Mouse (Mus musculus): ENCODE measurements around the gene Gm17428. TPM values are rescaled to one million over a fixed set of nuclear protein-coding genes. Genes with fewer than 3 reads are reported as not detected.
"Not testable (repeated sequence)": the region's sequence is repeated elsewhere in the genome, so short reads cannot be mapped to it uniquely, and the experiment has no call there.

Gm17428 gene
- total RNA-seq, 2 experiments from 2014 or later: not detected

DNA sequence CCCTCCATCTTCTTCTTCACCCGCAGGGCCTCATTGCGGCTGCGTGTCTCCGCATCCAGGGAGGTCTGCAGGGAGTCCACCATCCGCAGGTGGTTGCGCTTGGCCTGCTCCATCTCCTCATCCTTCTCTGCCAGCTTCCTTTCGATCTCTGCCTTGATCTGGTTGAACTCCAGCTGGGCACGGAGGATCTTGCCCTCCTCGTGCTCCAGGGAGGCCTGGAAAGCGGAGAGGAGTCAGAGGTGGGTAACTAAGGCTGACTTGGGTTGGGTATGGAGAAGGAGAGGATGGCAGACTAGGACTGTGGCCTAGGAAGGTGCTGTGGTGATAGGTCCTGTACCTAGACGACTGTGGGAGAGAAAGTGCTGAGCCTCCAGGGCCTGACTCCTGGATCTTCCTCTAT lies 29.7 kb upstream of the Gm17428 start:
- not testable (repeated sequence) for DNase-seq
- intact Hi-C loops (cut with DNase I; ENCODE audit: low total_unique reads): loop anchor here (5.0 kb wide), 1 partner anchor 60 kb away; no protein-coding TSS in a partner anchor

DNA sequence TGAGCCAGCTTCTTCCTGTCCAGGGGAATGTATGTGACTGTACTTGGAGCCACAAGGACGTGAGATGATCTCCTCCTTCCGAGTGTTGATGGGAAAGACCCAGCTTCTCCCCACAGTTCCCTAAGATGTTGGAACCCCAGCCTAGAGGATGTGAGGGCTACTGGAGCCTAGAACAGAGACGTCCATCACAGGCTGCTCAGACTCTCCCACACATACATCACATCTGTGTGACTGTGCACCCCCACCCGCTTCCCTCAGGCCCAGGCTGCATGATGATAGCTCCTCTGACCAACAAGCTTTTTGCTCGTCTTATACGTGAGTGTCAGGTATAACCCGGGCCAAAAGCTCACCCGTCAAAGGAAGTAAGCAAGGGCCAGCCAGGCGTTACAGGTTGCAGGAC lies 28.0 kb upstream of the Gm17428 start:
- intact Hi-C loops (cut with DNase I; ENCODE audit: low total_unique reads): loop anchor here (5.0 kb wide), 1 partner anchor 59 kb away; no protein-coding TSS in a partner anchor
- no peak for DNase-seq

DNA sequence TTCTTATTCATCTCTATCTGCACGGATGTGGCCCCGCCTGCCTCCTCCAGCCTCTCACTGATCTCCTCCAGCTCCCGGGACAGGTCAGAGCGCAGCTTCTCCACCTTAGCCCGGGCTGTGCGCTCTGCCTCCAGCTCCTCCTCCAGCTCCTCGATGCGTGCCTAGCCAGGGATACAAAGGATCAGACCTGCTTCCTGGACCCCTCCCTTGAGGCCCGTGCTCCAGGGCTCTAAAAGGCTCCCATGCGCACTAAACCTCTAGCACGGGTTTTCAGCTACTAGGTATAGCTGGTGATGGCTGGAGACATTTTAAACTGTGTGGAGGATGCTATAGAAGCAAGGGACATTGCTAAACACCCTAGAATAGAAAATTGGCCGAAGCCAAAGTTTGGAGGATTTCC lies 26.2 kb upstream of the Gm17428 start:
- DNase-seq: no peak
- intact Hi-C loops (cut with DNase I; ENCODE audit: low total_unique reads): no loop called here

DNA sequence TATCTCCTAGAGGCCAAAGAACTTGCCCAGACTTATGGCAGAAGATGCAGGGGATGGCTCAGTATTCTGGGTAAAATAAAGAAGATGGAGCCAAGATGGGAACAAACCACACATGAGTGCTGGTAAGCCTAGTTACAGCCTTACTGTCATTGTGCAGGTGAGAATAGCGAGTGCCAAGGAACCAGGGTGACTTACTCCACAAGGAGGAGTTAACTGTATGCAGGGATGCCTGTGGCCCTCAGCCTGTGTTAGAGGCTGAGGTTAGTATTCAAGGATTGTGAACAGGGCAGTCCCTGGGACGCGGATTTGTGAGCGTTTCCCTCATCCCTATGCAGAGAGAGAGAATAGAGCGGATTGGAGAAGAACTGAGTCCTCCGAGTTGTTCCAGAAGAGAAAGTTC lies 25.1 kb upstream of the Gm17428 start:
- no peak for DNase-seq
- intact Hi-C loops (cut with DNase I; ENCODE audit: low total_unique reads): no loop called here

DNA sequence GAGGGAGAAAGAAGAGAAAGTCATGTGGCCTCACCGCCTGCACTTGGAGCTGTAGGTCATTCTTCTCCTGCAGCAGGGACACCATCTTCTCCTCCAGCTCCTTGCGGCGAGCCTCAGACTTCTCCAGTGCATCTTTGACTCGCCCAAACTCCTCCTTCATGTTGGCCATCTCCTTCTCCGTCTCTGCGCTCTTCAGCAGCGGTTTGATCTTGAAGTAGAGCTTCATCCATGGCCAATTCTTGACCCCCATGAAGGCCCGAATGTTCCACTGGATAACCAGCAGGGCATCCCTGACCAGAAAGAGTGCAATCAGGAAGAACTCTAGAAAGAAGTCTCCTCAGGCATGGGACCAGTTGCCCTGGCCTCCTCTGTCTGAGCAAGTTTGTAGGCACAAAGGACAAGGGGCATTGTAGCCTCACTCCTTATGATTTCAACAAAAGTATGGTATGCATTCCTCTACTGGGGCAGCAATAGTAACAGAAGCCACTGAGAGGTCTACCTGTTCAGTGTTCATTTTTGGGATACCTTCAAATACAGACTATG lies 23.0 kb upstream of the Gm17428 start:
- intact Hi-C loops (cut with DNase I; ENCODE audit: low total_unique reads): no loop called here
- DNase-seq: no peak

DNA sequence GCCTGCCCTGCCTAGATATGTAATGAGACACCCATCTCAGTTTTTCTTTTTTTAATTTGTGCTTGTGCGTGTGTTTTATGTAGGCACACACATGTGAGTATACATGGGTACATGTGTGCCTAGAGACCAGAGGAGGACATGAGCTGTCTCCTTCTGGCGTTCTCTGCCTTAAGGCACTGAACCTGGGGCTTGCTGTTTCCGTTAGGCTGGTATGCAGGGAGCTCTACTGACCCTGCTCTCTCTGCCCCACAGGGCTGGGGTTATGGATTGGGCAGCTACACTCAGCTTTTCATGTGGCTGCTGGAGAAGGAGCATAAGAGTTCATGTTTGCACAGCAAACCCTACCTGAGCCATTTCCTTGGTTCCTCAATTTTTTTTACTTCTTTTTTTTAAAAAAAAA lies 22.3 kb upstream of the Gm17428 start:
- intact Hi-C loops (cut with DNase I; ENCODE audit: low total_unique reads): no loop called here
- DNase-seq: no peak

DNA sequence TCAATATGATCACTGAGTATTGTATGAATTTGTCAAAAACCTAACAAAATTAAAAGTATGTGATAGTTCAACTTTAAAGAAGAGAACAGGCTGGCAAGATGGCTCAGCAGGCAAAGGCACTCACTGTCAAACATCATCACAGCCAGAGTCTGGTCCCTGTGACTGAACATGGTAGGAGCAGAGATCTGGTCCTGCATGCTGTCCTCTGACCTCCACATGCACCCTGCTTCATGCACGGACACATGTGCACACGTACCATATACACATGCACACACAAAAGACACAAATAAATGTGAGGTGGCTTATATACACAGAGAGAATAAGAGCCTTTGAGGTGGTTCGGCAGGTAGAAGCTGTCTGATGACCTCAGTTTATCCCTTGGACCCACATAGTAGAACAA lies 21.3 kb upstream of the Gm17428 start:
- DNase-seq: no peak
- intact Hi-C loops (cut with DNase I; ENCODE audit: low total_unique reads): no loop called here

DNA sequence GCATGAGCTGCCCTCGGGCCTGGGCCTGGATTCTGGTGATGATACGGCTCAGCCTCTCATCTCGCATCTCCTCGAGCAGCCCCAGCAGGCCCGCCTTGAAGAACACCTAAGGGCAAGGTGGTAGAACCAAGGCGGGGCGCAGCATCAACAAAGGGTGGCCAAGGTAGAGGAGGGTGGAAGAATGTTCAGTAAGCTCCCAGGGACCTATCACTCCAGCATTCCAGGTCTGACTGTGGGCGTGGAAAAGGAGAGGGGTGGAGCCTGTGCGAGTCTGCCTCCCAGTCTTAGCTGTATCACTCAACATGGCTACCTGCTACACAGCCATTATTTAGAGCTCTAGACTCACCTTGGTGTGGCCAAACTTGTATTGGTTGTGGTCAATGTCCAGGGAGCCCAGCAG lies 20.2 kb upstream of the Gm17428 start:
- intact Hi-C loops (cut with DNase I; ENCODE audit: low total_unique reads): no loop called here
- DNase-seq: no peak

DNA sequence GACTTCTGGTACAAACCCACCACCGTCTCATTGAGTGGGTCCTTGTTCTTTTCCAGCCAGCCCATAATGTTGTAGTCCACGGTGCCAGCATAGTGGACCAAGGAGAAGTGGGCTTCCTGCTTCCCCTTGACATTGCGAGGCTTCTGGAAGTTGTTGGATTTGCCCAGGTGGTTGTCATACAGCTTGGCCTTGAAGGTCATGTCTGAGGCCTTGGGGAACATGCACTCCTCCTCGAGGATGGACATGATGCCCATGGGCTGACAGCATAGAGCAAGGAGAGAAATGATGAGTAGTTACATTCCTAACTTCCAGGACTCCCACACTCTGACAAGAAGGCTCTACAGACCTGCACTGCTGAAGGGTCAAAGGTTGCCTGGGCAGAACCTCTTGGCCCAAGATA lies 18.2 kb upstream of the Gm17428 start:
- DNase-seq: no peak
- intact Hi-C loops (cut with DNase I; ENCODE audit: low total_unique reads): no loop called here

DNA sequence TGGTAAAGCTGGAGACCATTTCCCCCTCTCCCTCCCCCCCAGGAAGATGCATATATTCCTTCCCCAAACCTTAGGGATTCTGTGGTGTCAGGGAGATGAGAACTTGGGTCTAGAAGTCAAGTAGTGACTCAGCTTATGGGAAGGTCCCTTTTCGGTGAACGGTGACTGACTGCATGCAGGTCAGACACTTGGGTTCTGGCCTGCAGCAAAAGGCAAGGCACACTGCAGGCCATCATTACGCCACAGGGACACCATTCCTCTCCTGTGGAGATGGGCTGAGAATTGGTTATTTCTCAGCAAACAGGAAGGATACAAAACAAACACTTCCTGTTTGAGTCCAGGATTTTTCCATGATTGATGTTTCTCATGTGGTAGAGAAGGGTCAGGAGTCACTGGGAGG lies 17.5 kb upstream of the Gm17428 start:
- DNase-seq: no peak
- intact Hi-C loops (cut with DNase I; ENCODE audit: low total_unique reads): no loop called here

DNA sequence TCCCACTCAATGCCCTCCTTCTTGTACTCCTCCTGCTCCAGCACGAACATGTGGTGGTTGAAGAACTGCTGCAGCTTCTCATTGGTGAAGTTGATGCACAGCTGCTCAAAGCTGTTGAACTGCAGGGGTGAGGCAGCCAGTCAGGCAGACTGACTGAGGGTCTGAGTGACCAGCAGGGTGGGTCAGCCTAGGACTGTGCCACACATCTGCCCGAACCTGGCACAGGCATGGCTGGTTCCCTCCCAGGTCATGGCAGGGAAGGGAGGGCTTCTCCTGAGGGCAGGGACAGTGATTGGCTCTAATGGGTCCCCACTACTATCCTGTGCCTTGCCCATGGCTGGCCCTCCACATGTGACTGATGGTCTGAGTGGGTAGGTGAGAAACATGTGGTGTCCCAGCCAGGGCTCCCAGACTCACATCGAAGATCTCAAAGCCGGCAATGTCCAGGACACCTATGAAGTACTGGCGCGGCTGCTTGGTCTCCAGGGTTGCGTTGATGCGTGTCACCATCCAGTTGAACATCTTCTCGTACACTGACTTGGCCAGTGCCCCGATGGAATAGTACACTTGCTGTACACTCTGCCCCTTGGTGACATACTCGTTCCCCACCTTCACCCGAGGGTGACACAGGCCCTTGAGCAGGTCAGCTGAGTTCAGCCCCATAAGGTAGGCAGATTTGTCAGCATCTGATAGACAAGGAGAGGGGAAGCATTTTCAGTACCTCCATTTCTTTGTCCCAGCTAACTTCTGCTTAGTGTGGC lies 16.7 kb upstream of the Gm17428 start:
- DNase-seq; intact Hi-C loops (cut with DNase I; ENCODE audit: low total_unique reads): not testable (repeated sequence)

DNA sequence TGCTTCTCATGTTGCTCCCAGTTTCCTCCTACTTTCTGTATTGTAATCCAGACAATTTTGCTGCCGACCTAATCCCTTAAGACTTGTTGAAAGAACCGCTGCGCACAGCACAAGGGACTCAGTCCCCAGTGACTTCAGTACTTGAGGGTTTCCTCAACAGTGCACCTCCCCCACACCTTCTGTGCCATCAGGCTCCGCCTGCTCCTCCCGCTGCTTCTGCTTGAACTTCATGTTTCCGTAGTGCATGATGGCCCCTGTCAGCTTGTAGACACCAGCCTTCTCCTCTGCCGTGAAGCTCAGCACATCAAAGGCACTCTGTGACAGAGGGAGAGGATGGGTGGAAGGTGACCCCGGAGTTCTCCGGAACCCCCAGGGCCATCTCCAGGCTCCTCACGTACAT lies 16.0 kb upstream of the Gm17428 start:
- DNase-seq: no peak
- intact Hi-C loops (cut with DNase I; ENCODE audit: low total_unique reads): no loop called here

DNA sequence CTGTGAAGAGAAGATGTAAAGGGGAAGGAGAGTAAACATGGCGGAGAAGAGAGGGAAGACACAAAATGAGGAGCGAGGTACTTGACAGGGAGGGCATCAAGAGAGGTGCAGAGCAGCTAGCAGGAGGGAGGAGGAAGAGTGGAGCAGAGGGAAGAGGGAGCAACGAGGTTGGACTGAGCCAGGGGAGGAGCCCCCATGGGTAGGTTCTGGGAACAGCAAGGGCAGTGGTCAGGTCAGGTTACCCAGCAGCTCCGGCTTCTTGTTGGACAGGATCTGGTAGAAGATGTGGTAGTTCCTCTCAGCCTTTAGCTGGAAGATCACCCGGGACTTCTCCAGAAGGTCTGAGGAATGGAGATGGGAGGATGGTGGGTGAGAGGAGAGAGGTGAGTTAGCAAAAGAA lies 15.2 kb upstream of the Gm17428 start:
- DNase-seq: no peak
- intact Hi-C loops (cut with DNase I; ENCODE audit: low total_unique reads): no loop called here

DNA sequence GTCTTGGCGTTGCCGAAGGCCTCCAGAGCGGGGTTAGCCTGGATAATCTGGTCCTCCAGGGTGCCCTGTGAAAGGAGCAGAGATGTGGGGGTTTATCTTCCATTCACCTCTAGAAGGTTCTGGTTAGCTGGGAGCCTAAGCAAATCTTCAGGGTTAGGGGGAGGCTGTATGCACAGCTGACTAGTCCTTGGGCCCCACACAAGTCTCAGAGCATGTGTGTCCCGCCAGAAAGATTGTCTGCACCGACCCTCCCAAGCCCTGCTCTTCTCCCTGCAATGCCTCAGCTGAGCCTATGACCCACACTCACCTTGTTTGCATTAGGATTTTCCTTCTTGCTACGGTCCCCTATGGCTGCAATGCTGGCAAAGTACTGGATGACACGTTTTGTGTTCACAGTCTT lies 14.0 kb upstream of the Gm17428 start:
- intact Hi-C loops (cut with DNase I; ENCODE audit: low total_unique reads): no loop called here
- no peak for DNase-seq

DNA sequence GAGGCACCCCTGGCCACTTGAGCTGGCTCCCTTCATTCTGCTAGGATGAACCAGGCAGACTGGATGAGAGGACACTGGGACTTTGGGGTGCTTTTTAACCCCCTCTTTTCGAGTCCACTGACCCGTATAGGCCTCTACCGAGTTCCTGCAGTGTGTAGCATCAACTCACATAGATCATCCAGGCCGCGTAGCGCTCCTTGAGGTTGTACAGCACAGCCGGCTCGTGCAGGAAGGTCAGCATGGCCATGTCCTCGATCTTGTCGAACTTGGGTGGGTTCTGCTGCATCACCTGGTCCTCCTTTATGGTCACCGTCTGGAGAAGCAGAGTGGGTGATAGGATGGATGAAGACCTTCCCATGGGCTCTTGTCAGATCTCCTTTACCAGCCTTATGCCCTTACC lies 13.0 kb upstream of the Gm17428 start:
- no peak for DNase-seq
- intact Hi-C loops (cut with DNase I; ENCODE audit: low total_unique reads): no loop called here

DNA sequence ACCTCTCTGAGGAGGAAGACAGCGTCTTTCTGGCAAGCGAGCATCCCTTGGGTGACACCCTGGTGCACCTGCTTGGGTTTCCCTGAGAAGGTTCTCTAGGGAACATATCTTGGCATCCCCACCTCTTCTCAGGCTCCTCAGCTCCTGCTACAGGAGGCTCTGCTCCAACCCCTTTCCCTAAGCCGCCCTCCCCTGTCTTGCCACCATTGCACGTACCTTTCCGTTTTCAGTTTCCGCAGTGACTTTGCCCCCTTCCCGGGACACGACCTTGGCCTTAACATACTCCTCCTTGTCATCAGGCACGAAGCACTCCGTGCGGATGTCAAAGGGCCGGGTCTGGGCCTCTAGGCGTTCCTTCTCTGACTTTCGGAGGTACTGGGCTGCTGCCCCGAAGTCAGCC lies 11.7 kb upstream of the Gm17428 start:
- DNase-seq: no peak
- intact Hi-C loops (cut with DNase I; ENCODE audit: low total_unique reads): no loop called here

DNA sequence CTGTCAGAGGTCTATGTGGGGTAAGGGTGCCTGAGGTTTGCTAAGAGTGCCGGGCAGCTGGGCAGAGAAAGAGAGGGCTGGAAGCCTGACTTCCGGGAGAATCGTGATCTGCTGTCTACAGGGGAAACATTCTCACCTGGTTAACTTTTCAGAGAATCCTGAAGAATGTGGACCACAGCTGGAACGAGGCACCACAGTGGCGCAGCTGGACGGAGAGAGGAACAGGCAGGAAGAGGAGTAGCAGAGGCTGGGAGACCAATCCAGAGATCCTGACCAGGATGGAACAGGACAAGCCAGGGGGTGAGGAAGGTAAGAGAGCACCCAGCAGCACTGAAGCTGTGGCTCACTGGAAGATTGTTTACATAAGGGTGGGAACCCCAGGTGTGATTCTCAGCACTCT lies 11.1 kb upstream of the Gm17428 start:
- DNase-seq: no peak
- intact Hi-C loops (cut with DNase I; ENCODE audit: low total_unique reads): no loop called here

DNA sequence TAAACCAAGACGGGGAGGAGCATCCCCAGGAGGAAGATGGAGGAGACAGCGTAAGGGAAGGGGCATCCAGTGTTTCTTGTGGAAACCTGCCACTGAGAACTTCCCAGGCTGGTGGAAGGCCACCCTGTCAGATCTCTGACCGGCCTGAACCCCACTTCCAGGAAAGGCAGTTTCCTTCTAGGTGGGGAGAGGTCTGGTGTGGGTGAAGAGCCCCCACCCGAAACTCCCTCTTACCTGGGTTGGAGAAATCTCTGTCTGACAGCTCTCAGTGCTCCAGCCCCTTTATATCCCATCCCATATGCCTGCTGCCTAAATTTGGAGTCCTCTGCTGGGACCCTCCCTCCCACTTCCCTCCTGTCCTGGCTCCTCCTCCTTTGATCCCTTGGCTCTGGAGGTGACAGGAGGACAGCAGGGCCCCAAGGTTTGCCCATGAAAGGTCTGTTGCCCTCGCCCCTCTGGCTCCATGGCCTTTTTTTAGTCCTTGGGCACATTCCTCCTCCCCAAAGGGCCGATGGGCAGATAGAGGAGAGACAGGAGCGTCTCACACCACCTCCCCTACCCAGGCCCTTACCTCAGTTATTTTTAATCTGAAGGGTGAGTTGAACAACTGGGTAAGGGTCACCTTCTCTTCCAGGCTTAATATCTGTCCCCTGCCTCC lies 10.3 kb upstream of the Gm17428 start, which contains the start of gene Myh6:
Gene Myh6, minus strand, starts transcription at position 608 of the 658 bp plus-strand sequence.
- no peak for DNase-seq
- intact Hi-C loops (cut with DNase I; ENCODE audit: low total_unique reads): no loop called here

DNA sequence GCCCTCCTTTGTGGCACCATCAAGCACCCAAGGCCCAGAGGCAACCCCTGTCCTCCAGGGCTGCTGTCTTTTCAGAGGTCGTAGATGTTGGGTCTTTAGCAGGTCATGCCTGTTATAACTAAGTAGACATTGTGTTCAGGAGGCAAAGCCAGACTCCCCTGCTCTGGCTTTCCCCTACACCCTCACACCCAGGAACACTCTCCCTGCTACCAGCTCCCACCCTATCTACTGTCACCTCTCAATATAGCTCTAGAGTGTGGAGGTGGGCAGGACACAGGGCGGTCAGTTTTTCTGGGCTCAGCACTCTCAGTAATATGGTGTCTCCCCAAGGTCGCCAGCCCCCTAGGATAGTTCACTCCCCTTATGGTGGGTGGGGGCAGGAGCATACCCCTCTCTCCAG lies 8.9 kb upstream of the Gm17428 start:
- intact Hi-C loops (cut with DNase I; ENCODE audit: low total_unique reads): no loop called here
- no peak for DNase-seq

DNA sequence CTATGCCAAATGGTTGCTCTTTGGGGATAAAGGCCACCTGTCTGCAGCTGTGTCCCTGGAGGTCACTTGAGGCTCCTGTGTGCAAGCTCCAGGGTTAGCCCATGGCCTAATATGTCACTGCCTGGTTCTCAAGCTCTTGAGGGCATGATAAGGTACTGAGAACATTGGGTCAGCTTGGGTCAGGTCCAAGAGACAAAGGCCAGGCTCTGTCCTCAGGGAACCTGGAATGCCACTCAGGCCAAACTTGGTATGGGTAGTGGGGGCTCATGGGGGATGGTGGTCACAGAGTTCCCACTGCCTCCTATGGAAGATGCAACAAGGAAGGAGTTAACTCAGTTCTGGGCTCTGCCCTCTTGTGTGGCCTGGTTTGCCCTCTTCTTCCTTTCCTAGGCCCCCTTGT lies 8.4 kb upstream of the Gm17428 start:
- no peak for DNase-seq

DNA sequence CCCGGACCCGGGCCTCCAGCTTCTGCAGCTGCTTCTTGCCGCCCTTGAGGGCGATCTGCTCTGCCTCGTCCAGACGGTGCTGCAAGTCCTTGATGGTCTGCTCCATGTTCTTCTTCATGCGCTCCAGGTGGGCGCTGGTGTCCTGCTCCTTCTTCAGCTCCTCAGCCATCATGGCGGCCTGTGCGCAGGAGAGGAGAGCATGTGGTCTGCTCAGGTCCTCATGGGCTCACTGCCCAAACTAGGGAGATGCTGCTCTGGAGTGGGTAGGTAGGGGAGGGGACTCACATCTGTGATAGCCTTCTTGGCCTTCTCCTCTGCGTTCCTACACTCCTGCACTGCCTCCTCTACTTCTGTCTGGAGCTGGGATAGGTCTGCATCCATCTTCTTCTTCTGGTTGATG lies 3.9 kb upstream of the Gm17428 start:
- DNase-seq; intact Hi-C loops (cut with DNase I; ENCODE audit: low total_unique reads): not testable (repeated sequence)

More for the DNA sequence above, 8.4 kb upstream of the Gm17428 start:
- intact Hi-C loops (cut with DNase I; ENCODE audit: low total_unique reads): no loop called here

Data from gastrocnemius, postnatal 14 days (tissue).